Mouse (Mus musculus) lung, embryonic 14.5 days (tissue): ENCODE measurements at regions not wholly inside any gene's neighbourhood (a gene's known extent, or its start where the extent isn't known, plus 50 kb on each side); places are given as distances from the start of the nearest gene placed in this dataset.

ENCODE experiments used
- ATAC-seq: fragments of 200-750 bp; cut with Nextera tagmentation; 2 replicates; pipeline ENCODE4 v1.8.0; 2017; ENCODE audit warnings: mild to moderate bottlenecking, moderate TSS enrichment, moderate library complexity; ENCODE audit not compliant: insufficient read depth
- DNase-seq: peaks from one replicate; pipeline ENCODE4 v3.0.0-alpha.2; 2015
- H3K27ac ChIP-seq: fragments of 300-500 bp; sonication (generic); 2 replicates; pipeline ENCODE4 v1.5.1; 2014; ENCODE audit warnings: low read depth, mild to moderate bottlenecking, moderate library complexity
- H3K27me3 ChIP-seq: fragments of 300-500 bp; sonication (generic); 2 replicates; pipeline ENCODE4 v1.6.1; 2014; ENCODE audit warnings: low read length, control low read depth; ENCODE audit not compliant: insufficient read depth
- H3K36me3 ChIP-seq: fragments of 300-500 bp; sonication (generic); 2 replicates; pipeline ENCODE4 v1.6.1; 2014; ENCODE audit warnings: control low read depth; ENCODE audit not compliant: insufficient read depth
- H3K4me1 ChIP-seq: fragments of 300-500 bp; sonication (generic); 2 replicates; pipeline ENCODE4 v1.6.1; 2014; ENCODE audit warnings: antibody characterized with exemption, control low read depth; ENCODE audit not compliant: insufficient read depth
- H3K4me2 ChIP-seq: fragments of 300-500 bp; sonication (generic); 2 replicates; pipeline ENCODE4 v1.6.1; 2014; ENCODE audit warnings: mild to moderate bottlenecking
- H3K4me3 ChIP-seq: fragments of 300-500 bp; sonication (generic); 2 replicates; pipeline ENCODE4 v1.5.1; 2014; ENCODE audit warnings: low read depth, low read length
- H3K9ac ChIP-seq: fragments of 300-500 bp; sonication (generic); 2 replicates; pipeline ENCODE4 v1.6.1; 2014
- H3K9me3 ChIP-seq: fragments of 300-500 bp; sonication (generic); 2 replicates; pipeline ENCODE4 v1.6.1; 2016; ENCODE audit warnings: low read depth, low read length, control low read depth
- CTCF ChIP-seq: IDR thresholded peaks from 2 replicates; pipeline ENCODE4 v1.5.1; 2016; ENCODE audit warnings: antibody characterized with exemption, low read depth
- WGBS: fragments of 180-500 bp; shearing (Covaris S2); extraction: QIAGEN DNeasy Blood & Tissue Kit; methylation state at CpG from one replicate; pipeline ENCODE4 v1.1.7; 2014; 5-methylcytosine and 5-hydroxymethylcytosine counted together

DNA sequence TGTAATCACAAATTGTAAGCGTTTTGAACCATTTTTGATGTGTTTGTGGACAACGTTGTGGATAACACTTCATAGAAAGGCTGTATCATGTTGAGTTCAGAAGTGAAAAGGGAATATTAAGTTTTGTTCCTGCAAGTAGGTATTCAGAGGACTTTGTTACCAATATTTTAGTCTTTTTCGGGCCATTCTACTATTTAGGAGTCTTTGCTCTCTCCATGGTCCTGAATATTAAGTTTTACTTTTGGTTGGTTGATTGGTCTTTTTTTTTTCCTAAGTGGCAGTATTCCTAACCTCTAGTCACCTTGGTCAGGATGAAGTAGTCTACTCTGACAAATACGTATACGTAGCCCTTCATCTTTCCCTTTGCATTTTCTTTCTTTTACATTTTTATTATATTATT is 174.6 kb upstream of the Ppfia2 start:
- Histone ChIP-seq H3K27me3 (no peaks in the 10 kb centered on the region), H3K9me3 (no peaks in the 10 kb centered on the region), H3K9ac (no peak overlapping the region), H3K4me2 (no peak overlapping the region), H3K36me3 (no peaks in the 10 kb centered on the region), H3K4me3 (no peak overlapping the region), H3K27ac (no peak overlapping the region), H3K4me1 (no peaks in the 10 kb centered on the region)
- ATAC-seq (no peak), DNase-seq (peak; percentile 60)
- TF ChIP-seq CTCF: no peak
- 78% methylated on average over 5 of the region's 5 CpGs for WGBS

DNA sequence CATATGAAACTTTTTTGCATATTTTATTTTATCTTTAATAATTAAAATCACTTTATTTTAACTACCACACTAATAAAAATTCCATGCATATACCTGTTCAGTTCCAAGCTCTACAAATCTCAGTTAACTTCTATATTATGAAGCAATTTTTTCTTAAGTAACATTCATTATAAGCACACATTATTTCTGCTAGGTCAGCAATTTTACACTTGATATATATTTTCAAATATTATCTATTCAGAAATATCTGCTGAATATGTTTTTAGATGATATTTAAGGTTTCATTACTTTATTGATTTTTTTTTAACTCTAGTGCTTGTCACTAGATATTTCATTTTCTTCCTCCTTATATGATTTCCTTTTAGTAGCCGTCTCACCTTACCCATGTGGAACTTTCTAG is 135.0 kb upstream of the Ppfia2 start:
- DNase-seq (no peak), ATAC-seq (no peak)
- 79% methylated on average over 1 of the region's 1 CpGs for WGBS
- Histone ChIP-seq H3K27me3 (no peaks in the 10 kb centered on the region), H3K9ac (no peak overlapping the region), H3K36me3 (no peaks in the 10 kb centered on the region), H3K9me3 (no peaks in the 10 kb centered on the region), H3K4me3 (no peak overlapping the region), H3K27ac (no peak overlapping the region), H3K4me2 (no peak overlapping the region), H3K4me1 (no peaks in the 10 kb centered on the region)
- TF ChIP-seq CTCF: no peak

DNA sequence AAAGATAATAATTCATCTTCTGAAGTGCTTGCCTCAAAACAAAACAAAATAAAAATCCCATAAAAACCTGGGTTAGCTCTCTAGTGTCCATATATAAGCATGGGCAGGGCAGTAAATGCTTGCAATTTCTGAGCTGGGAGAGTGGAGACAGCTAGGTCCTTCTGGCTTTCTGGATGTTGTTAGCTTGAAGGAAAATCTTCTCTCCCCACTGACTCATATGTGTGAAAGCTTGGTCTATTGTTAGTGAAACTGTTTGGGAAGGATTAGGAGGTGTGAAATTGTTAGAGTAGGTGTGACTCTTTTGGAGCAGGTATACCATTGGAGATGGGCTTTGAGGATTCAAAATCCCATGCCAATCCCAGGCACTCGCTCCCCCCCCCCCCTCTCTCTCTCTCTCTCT is 118.5 kb upstream of the Ppfia2 start:
- no peak for ATAC-seq

DNA sequence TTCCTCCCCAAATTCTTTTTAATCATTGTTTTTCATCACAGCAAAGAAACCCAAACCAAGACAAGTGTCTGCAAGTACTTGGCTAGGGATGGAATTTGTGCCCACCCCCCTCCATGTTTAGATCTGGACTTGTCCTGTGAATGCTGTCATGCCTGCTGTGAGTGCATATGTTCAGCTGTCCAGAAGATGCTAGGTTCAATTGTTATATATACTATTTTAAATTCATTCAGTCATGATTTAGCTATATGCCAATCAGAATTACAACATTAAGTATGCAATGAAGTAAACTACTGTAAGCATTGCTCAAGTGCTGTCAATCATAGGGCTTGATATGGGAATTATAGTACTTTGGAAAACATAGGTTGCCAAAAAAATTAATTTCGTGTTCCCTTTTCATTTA is 94.5 kb upstream of the Ppfia2 start:
- DNase-seq (peak; percentile 24), ATAC-seq (no peak; the same call in 1 of the 2 replicates)
- 65% methylated on average over 1 of the region's 1 CpGs for WGBS
- no peak for TF ChIP-seq CTCF
- H3K4me2 ChIP-seq: no peak overlapping the region
- no peak overlapping the region for H3K4me3 ChIP-seq
- no peaks in the 10 kb centered on the region for H3K27me3 ChIP-seq
- no peak overlapping the region for H3K27ac ChIP-seq
- H3K9me3 ChIP-seq: no peaks in the 10 kb centered on the region
- no peaks in the 10 kb centered on the region for H3K36me3 ChIP-seq
- no peak overlapping the region for H3K9ac ChIP-seq
- H3K4me1 ChIP-seq: no peaks in the 10 kb centered on the region

More for the DNA sequence above, 118.5 kb upstream of the Ppfia2 start:
- Histone ChIP-seq H3K27ac (no peak overlapping the region), H3K4me1 (no peaks in the 10 kb centered on the region), H3K4me2 (no peak overlapping the region), H3K9me3 (no peaks in the 10 kb centered on the region), H3K27me3 (no peaks in the 10 kb centered on the region), H3K36me3 (no peaks in the 10 kb centered on the region), H3K9ac (no peak overlapping the region), H3K4me3 (no peak overlapping the region)
- TF ChIP-seq CTCF: no peak
- 67% methylated on average over 1 of the region's 1 CpGs for WGBS
- no peak for DNase-seq

DNA sequence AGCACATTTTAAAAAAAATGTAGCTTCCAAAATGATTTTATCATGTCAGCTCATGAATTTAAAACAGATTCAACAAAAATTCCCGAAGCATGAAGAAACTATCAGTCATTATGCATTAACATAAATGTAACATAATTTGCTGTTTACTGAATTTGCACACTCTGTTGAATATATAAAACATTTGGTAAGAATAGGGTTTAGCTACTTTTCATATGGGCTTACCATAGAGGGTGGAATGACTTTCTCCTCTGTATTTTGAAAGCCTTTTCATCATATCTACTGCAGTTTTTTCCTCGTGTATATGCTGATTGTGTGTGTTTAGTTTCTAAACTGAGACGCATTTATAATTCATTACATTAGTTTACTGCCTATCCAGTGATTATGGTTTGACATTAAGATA is 94.0 kb upstream of the Ppfia2 start:
- no peaks in the 10 kb centered on the region for H3K9me3 ChIP-seq
- H3K27ac ChIP-seq: no peak overlapping the region
- H3K4me3 ChIP-seq: no peak overlapping the region
- H3K27me3 ChIP-seq: no peaks in the 10 kb centered on the region
- no peak overlapping the region for H3K9ac ChIP-seq
- 46% methylated on average over 3 of the region's 3 CpGs for WGBS
- ATAC-seq (no peak), DNase-seq (no peak)
- no peaks in the 10 kb centered on the region for H3K36me3 ChIP-seq
- no peak for TF ChIP-seq CTCF
- no peak overlapping the region for H3K4me2 ChIP-seq
- H3K4me1 ChIP-seq: no peaks in the 10 kb centered on the region

DNA sequence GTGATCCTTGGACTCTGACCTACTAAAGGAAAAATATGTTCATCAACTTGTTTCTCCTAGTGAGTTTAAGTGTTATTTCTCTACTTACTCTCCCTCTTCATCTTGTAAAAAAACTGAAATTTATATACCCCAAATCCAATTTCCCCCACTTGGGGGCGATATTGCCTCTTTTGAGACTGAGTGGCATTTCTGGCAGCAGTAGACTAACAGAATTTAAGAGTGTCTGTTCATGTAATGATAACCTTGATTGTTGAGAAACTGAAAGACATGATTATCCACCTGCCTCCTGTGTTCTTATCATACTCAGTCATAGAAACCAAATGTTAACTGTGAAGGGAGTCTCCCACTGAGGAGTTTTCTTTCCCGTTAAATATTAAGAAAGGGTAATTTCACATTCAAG is 89.5 kb upstream of the Ppfia2 start:
- WGBS: 64% methylated on average over 2 of the region's 2 CpGs
- ATAC-seq: no peak
- TF ChIP-seq CTCF: no peak

DNA sequence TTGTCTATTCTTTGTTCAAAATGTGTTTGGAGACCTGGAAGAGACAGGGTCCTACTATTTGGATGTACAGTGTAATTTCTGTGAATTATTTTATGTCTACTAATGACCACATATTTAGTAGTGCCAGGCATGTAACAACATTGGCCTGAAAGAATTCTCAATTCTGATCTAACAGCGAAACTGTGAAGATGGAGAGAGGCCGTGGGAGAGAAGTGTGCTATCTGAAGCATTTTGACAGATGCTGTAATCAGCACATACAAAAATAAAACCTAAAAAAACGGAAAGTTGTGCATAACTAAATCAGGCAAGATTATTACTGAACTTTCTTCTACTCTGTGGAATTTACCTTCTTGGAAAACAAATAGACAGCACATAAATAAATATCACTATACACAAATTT is 61.4 kb upstream of the Ppfia2 start:
- Histone ChIP-seq H3K4me1 (no peaks in the 10 kb centered on the region), H3K27me3 (no peaks in the 10 kb centered on the region), H3K9ac (no peak overlapping the region), H3K27ac (no peak overlapping the region), H3K4me3 (no peak overlapping the region), H3K4me2 (no peak overlapping the region), H3K9me3 (no peaks in the 10 kb centered on the region), H3K36me3 (no peaks in the 10 kb centered on the region)
- ATAC-seq (no peak), DNase-seq (no peak)
- 73% methylated on average over 3 of the region's 3 CpGs for WGBS
- no peak for TF ChIP-seq CTCF

More for the DNA sequence above, 89.5 kb upstream of the Ppfia2 start:
- Histone ChIP-seq H3K4me2 (no peak overlapping the region), H3K27ac (no peak overlapping the region), H3K4me3 (no peak overlapping the region), H3K9me3 (no peaks in the 10 kb centered on the region), H3K27me3 (no peaks in the 10 kb centered on the region), H3K4me1 (no peaks in the 10 kb centered on the region), H3K9ac (no peak overlapping the region), H3K36me3 (no peaks in the 10 kb centered on the region)
- DNase-seq: peak; percentile 3

DNA sequence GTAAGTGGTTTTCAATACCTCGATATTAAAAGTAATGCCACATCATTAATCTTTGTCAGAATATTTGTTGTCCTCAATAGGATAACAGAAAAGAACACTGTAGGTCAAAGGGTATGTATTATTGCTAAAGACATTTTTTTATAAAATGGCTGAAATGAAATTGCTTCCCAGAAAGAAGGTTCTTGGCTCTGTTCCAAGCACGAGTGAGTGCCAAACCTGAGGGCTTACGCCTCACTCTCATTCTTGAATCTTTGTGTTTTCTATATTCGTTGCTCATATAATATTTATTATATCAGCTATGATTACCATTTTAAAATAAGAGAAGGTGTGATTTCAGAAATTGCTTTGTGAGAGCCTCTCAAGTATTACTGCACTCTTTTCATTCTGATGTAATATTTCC is 57.0 kb upstream of the Ppfia2 start:
- peak; percentile 55 for DNase-seq

More for the DNA sequence above, 57.0 kb upstream of the Ppfia2 start:
- Histone ChIP-seq H3K27me3 (no peaks in the 10 kb centered on the region), H3K36me3 (no peaks in the 10 kb centered on the region), H3K4me3 (no peak overlapping the region), H3K9ac (no peak overlapping the region), H3K27ac (no peak overlapping the region), H3K4me2 (no peak overlapping the region), H3K4me1 (no peaks in the 10 kb centered on the region), H3K9me3 (no peaks in the 10 kb centered on the region)
- no peak for TF ChIP-seq CTCF
- 50% methylated on average over 4 of the region's 4 CpGs for WGBS
- ATAC-seq: no peak
